Mouse (Mus musculus) G1E-ER4 (cell line): ENCODE data around the gene Pfdn6. TPM values are rescaled to one million over a fixed set of nuclear protein-coding genes. Genes with fewer than 3 reads are reported as not detected.
"Not testable (repeated sequence)": the region's sequence is repeated elsewhere in the genome, so short reads cannot be mapped to it uniquely, and the experiment has no call there.

ENCODE experiments used
- GATA1 ChIP-seq: IDR thresholded peaks from one replicate; pipeline ENCODE4 v1.8.0; 2012; ENCODE audit warnings: low read length, inconsistent platforms
- polyA plus RNA-seq: library from polyadenylated mRNA; stranded (reverse); fragments of >175 nt; gene quantifications from 2 replicates; pipeline ENCODE4 v1.2.3, GENCODE M21; 2012

Pfdn6 gene
- polyA plus RNA-seq, 1 experiment = 374 TPM

GRCm38 (mm10) chr17:33911813-33912414, 28.2 kb downstream of the Pfdn6 start:
- TF ChIP-seq GATA1 = no peak

GRCm38 (mm10) chr17:33911052-33911812, 28.9 kb downstream of the Pfdn6 start:
- TF ChIP-seq GATA1 = no peak

- no peak for TF ChIP-seq GATA1
Observed at GRCm38 (mm10) chr17:33910346-33911051, 29.6 kb downstream of the Pfdn6 start.

- no peak for TF ChIP-seq GATA1
Observed at GRCm38 (mm10) chr17:33909869-33910250, 30.3 kb downstream of the Pfdn6 start.

- no peak for TF ChIP-seq GATA1
Observed at GRCm38 (mm10) chr17:33909077-33909868, 30.9 kb downstream of the Pfdn6 start, which contains the start of gene Daxx. Gene Daxx (plus strand): TSS chr17:33909414.

GRCm38 (mm10) chr17:33908331-33909076, 31.6 kb downstream of the Pfdn6 start:
- no peak for TF ChIP-seq GATA1

- not testable (repeated sequence) for TF ChIP-seq GATA1
Observed at GRCm38 (mm10) chr17:33904835-33905234, 35.3 kb downstream of the Pfdn6 start, which contains the start of gene Platr17. Gene Platr17 (plus strand): TSS chr17:33905135.

GRCm38 (mm10) chr17:33902491-33902890, 37.7 kb downstream of the Pfdn6 start:
- no peak for TF ChIP-seq GATA1

GRCm38 (mm10) chr17:33902079-33902478, 38.1 kb downstream of the Pfdn6 start:
- no peak for TF ChIP-seq GATA1

- TF ChIP-seq GATA1 = no peak
Observed at GRCm38 (mm10) chr17:33901653-33902052, 38.5 kb downstream of the Pfdn6 start.

- TF ChIP-seq GATA1 = no peak
Observed at GRCm38 (mm10) chr17:33900989-33901314, 39.2 kb downstream of the Pfdn6 start.

GRCm38 (mm10) chr17:33900281-33900988, 39.7 kb downstream of the Pfdn6 start:
- no peak for TF ChIP-seq GATA1

GRCm38 (mm10) chr17:33899642-33900041, 40.5 kb downstream of the Pfdn6 start:
- no peak for TF ChIP-seq GATA1

- TF ChIP-seq GATA1 = no peak
Observed at GRCm38 (mm10) chr17:33897114-33897794, 42.9 kb downstream of the Pfdn6 start.
